Mouse (Mus musculus) natural killer cell, adult 2 months (primary cell): Measurements from ENCODE around the gene Gigyf2.
"Not testable (repeated sequence)": the region's sequence is repeated elsewhere in the genome, so short reads cannot be mapped to it uniquely, and the experiment has no call there.

ENCODE experiments used
- DNase-seq, 2 experiments: peaks; one replicate each; pipeline ENCODE4 v3.0.0; 2022; ENCODE audit warnings: low spot score in 2 of 2

The Gigyf2 gene

GRCm38 (mm10) chr1:87447183-87448104, 120.6 kb downstream of the Gigyf2 start:
- peak; percentile 23 to 58 for DNase-seq

- DNase-seq: no peak
These were observed 122.6 kb downstream of the Gigyf2 start for GRCm38 (mm10) chr1:87449432-87449831.

GRCm38 (mm10) chr1:87456425-87456824, 129.6 kb downstream of the Gigyf2 start:
- no peak for DNase-seq

- no peak for DNase-seq
These were observed 131.2 kb downstream of the Gigyf2 start for GRCm38 (mm10) chr1:87458045-87458444.

- DNase-seq: not testable (repeated sequence)
These were observed 133.1 kb downstream of the Gigyf2 start for GRCm38 (mm10) chr1:87459856-87460255.

GRCm38 (mm10) chr1:87467469-87467868, 140.7 kb downstream of the Gigyf2 start:
- DNase-seq: no peak

- DNase-seq: no peak
These were observed 141.5 kb downstream of the Gigyf2 start for GRCm38 (mm10) chr1:87468321-87468720.

GRCm38 (mm10) chr1:87469971-87470370, 143.2 kb downstream of the Gigyf2 start, which contains the start of gene Snorc:
Snorc (plus strand) TSS chr1:87470271.
- DNase-seq: not testable (repeated sequence)

GRCm38 (mm10) chr1:87471914-87472313, 145.1 kb downstream of the Gigyf2 start:
- DNase-seq: no peak

GRCm38 (mm10) chr1:87472576-87472975, 145.8 kb downstream of the Gigyf2 start:
- DNase-seq: no peak

GRCm38 (mm10) chr1:87475076-87475895, 148.5 kb downstream of the Gigyf2 start:
- DNase-seq: no peak

- no peak for DNase-seq
These were observed 155.7 kb downstream of the Gigyf2 start for GRCm38 (mm10) chr1:87482546-87482945.

GRCm38 (mm10) chr1:87486386-87486785, 159.6 kb downstream of the Gigyf2 start:
- no peak for DNase-seq

- no peak for DNase-seq
These were observed 165.5 kb downstream of the Gigyf2 start for GRCm38 (mm10) chr1:87492285-87492684.

GRCm38 (mm10) chr1:87493542-87493941, 166.7 kb downstream of the Gigyf2 start:
- no peak for DNase-seq
